Mouse (Mus musculus) cortical plate, adult 2 months (tissue): ENCODE results near the gene Ntn4. TPM values are rescaled to one million over a fixed set of nuclear protein-coding genes. Genes with fewer than 3 reads are reported as not detected.

ENCODE experiments used
- H3K27ac ChIP-seq: fragments of 200-500 bp; 2 replicates; pipeline ENCODE4 v1.5.1; 2012; ENCODE audit warnings: low read length, control low read depth, inconsistent platforms; ENCODE audit not compliant: insufficient read depth
- H3K4me1 ChIP-seq: fragments of 200-500 bp; 2 replicates; pipeline ENCODE4 v1.6.1; 2011; ENCODE audit warnings: low read length; ENCODE audit not compliant: control insufficient read depth, insufficient read depth
- H3K4me3 ChIP-seq: fragments of 200-500 bp; 2 replicates; pipeline ENCODE4 v1.5.1; 2011; ENCODE audit warnings: mild to moderate bottlenecking, low read length, control low read depth; ENCODE audit not compliant: insufficient read depth
- CTCF ChIP-seq: fragments of 200-500 bp; IDR thresholded peaks from 2 replicates; pipeline ENCODE4 v1.5.1; 2011; ENCODE audit warnings: mild to moderate bottlenecking, control low read depth, low read length; ENCODE audit not compliant: insufficient read depth; ENCODE audit errors: extremely low read depth
- POLR2A ChIP-seq: fragments of 200-500 bp; IDR thresholded peaks from 2 replicates; pipeline ENCODE4 v1.6.1; 2011; ENCODE audit warnings: mild to moderate bottlenecking, low read length, control low read depth; ENCODE audit not compliant: insufficient read depth; ENCODE audit errors: extremely low read depth
- polyA plus RNA-seq: library from polyadenylated mRNA; depleted of rRNA; stranded (reverse); fragments of >200 nt; gene quantifications from 2 replicates; pipeline ENCODE4 v1.2.3, GENCODE M21; 2012; rRNA removed

Gene Ntn4
- polyA plus RNA-seq, 1 experiment, result 5.7 TPM

DNA sequence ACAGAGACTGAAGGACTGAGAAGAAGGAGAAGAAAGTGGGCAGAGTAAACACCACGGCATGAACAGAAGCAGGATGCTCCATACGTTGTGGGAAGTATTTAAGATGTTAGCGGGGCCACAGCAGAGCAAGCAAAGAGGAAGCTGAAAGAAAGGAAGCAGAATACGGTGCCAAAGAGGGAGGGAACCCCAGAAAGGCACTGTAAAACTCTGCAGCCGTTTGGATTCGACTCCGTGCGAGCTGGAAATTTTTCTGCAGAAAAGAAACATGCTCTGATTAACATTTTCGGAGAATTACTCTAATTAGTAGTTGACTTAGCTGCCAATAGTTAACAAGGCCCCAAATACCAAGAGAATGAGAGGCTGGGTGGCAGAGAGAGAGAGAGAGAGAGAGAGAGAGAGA is 127.7 kb downstream of the Ntn4 start:
- H3K4me3 ChIP-seq, result no peak overlapping the region
- no peak overlapping the region for H3K27ac ChIP-seq
- TF ChIP-seq CTCF, result no peak
- TF ChIP-seq POLR2A, result no peak
- no peaks in the 10 kb centered on the region for H3K4me1 ChIP-seq

DNA sequence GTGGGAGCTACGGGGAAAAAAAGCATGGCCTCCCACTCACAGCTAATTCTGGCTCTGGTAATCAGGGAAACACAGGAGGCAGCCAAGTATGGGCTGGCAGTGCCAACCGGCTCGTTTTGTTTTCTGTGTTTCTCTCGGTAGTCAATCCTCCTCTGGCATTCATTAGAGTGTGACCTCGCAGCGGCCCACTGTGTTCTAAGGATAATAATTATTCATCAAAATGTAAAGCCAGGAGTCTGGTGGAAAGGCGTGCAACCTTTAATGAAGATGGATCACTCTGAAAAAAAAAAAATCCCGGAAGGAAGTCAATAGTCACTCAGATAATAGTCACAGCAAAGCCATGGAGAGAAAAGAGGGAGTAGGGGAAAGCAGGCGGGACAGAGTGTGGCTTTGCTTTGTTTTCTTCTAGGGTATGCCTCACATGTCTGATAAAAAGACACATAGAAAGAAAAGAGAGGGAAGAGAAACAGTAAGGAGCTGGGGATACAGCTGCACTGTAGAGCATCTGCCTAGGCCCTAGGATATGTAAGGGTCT is 131.5 kb downstream of the Ntn4 start:
- no peaks in the 10 kb centered on the region for H3K4me1 ChIP-seq
- no peak overlapping the region for H3K27ac ChIP-seq
- TF ChIP-seq CTCF, result no peak
- no peak for TF ChIP-seq POLR2A
- H3K4me3 ChIP-seq, result no peak overlapping the region

DNA sequence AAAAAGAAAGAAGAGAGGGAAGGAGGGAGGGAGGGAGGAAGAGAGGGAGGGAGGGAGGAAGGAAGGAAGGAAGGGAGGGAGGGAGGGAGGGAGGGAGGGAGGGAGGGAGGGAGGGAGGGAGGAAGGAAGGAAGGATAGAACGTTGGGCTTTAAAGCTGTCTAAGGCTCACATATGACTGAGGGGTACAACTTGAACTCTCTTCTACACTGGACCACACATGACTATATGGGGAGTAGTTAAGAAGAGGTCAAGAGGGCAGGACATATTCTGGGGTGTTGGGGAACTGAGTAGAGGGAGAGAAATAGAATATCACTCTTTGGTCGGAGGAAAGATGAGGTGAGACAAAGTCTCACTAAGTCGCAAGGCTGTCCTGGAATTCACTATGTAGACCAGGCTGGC is 132.0 kb downstream of the Ntn4 start:
- no peak overlapping the region for H3K4me3 ChIP-seq
- no peak overlapping the region for H3K27ac ChIP-seq
- TF ChIP-seq POLR2A (no peak), CTCF (no peak)
- no peaks in the 10 kb centered on the region for H3K4me1 ChIP-seq

DNA sequence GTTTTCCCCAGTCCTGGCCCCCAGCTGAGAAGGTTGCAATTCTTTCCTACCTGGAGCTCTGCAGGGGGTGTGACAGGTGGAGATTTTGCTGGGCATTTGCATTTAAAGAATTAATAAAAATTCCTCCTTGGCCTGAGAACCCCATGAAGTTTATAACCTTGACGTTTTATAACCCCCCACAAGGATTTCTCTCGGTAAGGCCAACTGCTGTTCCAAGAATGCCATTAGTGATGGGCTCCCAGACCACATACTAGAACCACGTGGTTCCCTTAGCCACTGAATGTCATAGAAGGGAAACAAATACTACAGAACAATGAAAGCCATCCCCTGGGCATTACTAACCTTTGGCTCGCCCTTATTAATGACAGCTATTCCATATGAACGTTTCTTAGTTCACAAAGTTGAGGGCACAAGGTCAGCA is 136.3 kb downstream of the Ntn4 start:
- no peak overlapping the region for H3K4me3 ChIP-seq
- no peaks in the 10 kb centered on the region for H3K4me1 ChIP-seq
- no peak overlapping the region for H3K27ac ChIP-seq
- TF ChIP-seq POLR2A, result no peak
- no peak for TF ChIP-seq CTCF

DNA sequence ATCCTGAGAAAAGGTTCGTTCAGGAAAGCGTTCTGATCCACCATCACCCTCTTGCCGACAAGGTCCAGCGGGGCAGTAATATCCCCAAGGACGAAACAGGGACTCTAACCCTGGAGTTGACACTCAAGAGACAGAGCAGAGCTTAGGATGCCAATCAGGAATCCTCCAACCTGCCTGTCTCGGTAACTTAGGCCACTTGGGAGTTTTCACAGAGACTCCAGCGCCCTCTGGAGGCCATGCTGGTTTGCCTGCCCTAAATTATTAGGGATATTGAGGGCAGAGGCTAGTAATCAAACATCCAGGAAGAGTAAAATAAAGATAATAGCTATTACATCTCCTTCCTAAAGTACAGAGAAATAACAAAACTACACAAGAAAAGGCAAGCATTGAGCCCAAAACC is 136.9 kb downstream of the Ntn4 start:
- Histone ChIP-seq H3K4me1 (no peaks in the 10 kb centered on the region), H3K27ac (no peak overlapping the region), H3K4me3 (no peak overlapping the region)
- TF ChIP-seq POLR2A (no peak), CTCF (peak; percentile 71)

DNA sequence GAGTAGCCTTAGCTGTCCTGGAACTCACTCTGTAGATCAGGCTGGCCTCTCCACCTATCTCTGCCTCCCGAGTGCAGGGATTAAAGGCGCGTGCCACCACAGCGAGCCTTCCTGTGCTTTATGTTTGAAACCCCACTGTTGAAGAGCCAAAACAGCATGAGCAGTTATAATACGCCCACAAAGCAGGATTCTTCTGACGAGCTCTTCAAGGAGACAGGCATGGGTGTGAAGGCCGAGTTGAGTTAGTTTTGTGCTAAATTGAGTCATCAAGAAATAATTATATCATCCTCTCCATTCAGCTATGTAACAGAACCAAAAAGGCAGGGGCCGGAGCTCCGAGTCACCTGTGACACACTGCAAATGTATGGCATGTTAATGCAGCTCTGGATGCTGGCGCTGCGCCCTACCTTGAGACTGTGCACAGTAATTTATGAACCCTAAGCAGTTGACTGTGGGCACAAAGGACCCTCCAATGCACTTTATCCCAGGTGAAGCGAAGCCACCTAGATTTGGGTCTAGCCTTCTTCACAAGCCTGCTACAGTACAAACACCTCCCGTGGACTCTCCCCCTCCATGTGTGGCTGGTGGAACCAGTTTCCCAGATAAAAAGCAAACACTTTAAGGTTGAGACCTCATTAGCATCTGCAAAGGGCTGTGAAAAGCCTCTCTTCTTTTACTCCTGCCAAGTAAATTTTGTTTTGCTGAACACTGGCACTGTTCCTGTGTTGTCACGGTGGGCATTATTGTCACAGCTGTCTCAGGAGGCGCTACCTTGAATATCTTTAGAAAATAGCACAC is 142.9 kb downstream of the Ntn4 start:
- TF ChIP-seq CTCF (no peak), POLR2A (no peak)
- Histone ChIP-seq H3K27ac (no peak overlapping the region), H3K4me1 (no peaks in the 10 kb centered on the region), H3K4me3 (no peak overlapping the region)

Other genes starting within 250 kb of the Ntn4 start
- 58.3 and 59.6 TPM in 2 replicates for gene Lta4h, start 187.3 kb upstream of the Ntn4 start, polyA plus RNA-seq
- gene Hal, start 151.9 kb upstream of the Ntn4 start, polyA plus RNA-seq, result 0.04 TPM in 1 of 2 replicates, not detected in the other
- 0.25 and 0.30 TPM in 2 replicates for gene Amdhd1, start 100.6 kb upstream of the Ntn4 start, polyA plus RNA-seq
- gene Ccdc38, start 100.0 kb upstream of the Ntn4 start, polyA plus RNA-seq, result 0.06 TPM in 1 of 2 replicates, not detected in the other
- 40.4 and 41.6 TPM in 2 replicates for gene Snrpf, start 51.0 kb upstream of the Ntn4 start, polyA plus RNA-seq
- gene Usp44, start 190.9 kb downstream of the Ntn4 start, polyA plus RNA-seq, result not detected in 2 replicates